Mouse (Mus musculus) embryo, embryonic 10 days (tissue): ENCODE data around the gene Afm.

Experiments used
- DNase-seq: peaks from one replicate; pipeline ENCODE4 v3.0.0-alpha.2; 2015; ENCODE audit warnings: low spot score

Afm gene

GRCm38 (mm10) chr5:90556052-90556451, 37.3 kb downstream of the Afm start:
- no peak for DNase-seq

DNA sequence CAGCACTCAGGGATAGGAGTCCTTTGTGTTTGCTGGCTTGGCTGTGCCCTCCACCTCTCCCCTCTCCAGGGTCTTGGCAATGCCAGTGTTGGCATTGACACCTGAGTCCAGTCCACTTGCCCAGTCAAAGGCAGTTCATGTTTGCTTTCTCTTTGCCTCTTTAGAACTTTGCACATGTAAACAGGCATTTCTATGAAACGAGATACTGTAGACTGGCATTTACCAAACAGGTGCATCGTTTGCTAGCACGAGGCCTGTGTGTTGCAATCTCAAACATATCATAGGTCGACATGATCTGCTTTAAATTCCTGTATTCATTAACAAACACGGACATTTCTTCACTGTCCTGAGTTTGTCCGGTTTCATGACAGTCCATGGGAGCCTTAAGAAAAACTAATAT, 42.0 kb downstream of the Afm start, which contains the start of gene 5830473C10Rik:
5830473C10Rik (plus strand) TSS at position 365 of the 400 bp plus-strand sequence.
- DNase-seq = no peak

GRCm38 (mm10) chr5:90561721-90562275, 43.1 kb downstream of the Afm start:
- DNase-seq = no peak

- DNase-seq = no peak
Measured at GRCm38 (mm10) chr5:90562880-90563279, 44.1 kb downstream of the Afm start.

DNA sequence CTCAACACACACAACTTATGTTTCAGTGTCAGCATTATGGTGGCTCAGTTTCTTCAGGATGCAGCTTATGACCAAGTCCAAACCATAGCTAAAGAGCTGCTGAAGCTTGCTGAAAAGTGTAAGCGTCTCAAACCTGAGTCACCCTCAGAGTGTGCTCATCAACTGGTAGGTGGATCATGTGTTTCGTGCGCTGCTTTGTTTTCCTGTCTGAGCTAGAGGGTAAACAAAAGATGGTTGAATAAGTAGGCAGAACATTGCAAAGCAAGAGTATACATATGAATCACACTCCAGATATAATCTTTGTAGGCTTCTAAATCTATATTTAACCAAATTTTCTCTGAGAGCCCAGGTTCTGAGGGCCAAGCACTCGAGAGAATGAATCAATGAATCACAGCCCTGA, 45.4 kb downstream of the Afm start:
- no peak for DNase-seq

- DNase-seq = no peak
Measured at GRCm38 (mm10) chr5:90565205-90565604, 46.5 kb downstream of the Afm start.

GRCm38 (mm10) chr5:90567788-90568187, 49.1 kb downstream of the Afm start:
- DNase-seq = no peak

DNA sequence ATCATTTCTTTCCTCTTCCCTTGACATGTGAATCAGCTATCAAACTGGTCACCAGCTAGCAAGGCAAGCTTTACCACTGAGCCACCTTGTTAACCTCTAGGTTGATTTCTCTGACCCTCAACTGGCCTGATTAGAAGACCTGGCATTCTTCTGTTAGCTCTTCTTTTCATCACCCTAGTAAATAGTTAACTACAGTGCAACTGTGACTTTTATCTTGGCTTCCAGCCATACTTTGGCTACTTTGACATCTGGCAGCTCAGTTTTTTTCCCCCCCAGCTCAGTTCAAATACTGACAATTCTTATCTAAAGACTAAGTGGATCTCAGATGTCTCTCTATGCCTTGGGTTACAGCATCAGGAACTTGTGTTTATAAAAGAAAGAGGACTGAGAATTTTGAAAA, 49.6 kb downstream of the Afm start:
- no peak for DNase-seq

DNA sequence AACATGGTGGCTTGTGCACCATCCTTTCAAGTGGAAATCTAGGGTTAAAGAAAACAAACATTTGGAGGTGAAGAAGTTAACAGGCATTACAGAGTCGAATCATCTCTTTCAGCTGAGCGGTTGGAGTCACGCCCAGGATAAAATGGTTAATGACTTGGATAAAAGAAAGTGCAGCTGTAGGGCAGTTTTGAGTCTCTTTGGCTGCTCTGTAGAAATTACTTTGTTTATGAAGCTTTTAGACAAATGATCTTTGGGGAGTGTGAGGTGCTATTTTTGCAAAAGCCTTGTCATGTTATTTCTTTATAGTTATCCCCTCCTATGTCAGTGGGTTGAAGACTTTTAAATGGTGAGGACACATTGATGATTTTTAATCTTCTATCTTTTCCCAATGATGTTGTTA, 52.5 kb downstream of the Afm start:
- no peak for DNase-seq

DNA sequence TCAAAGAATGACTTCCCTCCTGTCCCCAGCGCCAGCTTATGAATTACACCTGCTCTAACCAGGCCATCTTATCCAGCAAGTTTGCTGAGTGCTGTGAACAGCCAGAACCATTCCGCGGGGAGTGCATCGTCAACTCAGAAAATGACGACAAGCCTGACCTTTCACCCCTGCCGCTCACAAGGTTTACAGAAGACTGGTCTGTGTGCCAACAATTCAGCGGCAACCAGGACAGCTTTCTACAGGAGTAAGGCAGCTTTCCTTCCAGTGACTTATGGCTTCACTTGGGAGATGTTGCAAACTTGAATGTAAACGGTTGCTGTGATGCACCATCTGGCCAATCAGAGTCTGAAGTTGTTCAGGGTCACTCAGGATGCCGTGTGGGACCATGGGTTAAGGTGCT, 59.0 kb downstream of the Afm start:
- peak; percentile 14 for DNase-seq

DNA sequence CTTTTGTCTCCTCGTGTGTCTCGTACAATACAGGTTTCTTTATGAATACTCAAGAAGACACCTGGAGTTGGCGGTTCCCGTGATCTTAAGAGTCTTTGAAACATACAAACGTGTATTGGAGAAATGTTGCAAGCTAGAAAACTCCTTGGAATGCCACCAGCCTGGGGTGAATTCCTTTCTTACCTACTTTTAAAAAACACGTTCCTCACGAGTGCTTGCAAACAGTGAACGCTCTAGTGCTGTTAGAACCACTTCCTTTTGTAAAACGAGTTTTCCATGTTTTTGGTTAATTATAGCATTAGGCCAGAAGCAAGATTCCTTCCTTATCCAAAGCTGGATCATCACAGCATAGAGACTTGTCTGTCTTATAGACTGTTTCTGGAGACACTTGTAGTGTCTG, 60.8 kb downstream of the Afm start:
- DNase-seq = no peak

DNA sequence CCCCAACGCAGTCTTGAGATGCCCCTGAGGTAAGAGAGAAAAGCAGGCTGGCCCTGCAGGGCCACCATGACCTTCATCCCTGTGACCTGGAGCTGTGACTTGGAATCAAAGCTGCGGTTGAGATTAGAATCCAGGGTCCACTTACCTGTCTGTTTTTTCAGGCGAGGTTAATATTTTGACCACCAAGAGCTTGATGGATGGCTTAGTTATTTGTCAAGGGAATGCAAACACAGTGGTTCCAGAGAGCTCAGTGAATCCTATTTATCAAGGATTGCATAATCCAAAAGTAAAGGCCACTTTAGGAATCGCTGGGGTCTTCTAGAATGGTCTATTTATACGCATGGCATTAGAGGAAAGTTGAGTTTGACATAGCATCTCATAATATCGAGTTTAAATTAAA, 63.4 kb downstream of the Afm start:
- DNase-seq = no peak

DNA sequence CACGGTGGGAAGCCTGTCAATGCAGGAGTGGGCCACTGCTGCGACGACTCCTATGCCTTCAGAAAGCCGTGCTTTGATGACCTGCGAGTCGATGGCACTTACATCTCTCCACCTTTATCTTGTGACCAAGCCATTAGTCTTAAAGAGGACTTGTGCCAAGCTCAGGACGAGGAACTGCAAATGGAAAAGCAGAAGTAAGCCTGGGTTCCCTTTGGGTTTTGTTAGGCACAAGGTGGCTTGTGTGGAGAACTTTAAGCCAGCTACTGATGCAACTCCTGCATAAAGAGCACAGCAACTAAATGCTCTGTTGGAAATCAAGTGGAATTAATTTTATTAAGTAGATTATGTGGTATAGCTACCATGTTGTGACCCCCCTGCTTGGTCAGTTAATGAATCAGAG, 66.1 kb downstream of the Afm start:
- DNase-seq = no peak

- no peak for DNase-seq
Measured at GRCm38 (mm10) chr5:90586511-90586910, 67.8 kb downstream of the Afm start.

GRCm38 (mm10) chr5:90588104-90588503, 69.4 kb downstream of the Afm start:
- no peak for DNase-seq

DNA sequence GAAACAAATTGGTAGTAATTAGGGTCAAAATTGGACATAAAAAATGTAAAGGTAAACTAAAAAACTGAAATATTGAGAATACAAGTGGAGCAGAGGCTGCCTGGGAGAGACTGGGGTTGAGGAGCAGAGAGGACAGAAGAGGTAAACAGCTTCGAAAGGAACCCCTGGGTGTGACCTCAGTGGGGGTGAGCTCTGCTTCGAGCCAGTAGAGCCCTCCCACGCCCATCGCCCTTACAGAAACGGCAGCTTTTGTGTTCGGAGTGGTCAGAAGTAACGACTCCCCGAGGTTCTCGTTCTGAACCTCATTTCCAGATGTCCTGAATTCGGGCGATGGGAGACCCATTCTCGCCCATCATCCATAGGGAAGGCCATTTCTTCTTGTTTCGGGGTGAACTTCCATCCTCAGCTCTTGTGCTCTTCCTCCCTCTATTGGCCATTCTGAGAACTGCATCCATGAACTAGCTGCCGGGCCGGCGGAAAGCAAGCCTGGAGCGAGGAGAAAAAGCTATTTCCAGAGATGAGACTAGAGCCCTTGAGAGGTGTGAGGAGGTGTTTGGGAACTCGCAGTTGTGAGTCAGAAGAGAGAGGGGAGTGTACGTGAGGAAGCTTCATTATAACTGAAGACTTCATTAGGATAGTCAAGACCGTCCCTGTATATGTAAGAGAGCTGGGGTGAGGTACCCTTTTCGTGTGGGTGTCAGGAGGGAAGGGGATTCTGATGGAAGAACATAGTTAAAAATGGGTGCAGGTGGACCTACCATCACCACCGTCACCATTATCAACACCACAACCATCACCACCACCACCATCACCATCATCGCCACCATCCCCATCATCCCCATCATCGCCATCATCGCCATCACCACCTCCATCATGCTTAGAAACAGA, 70.2 kb downstream of the Afm start:
- peak; percentile 90 for DNase-seq

DNA sequence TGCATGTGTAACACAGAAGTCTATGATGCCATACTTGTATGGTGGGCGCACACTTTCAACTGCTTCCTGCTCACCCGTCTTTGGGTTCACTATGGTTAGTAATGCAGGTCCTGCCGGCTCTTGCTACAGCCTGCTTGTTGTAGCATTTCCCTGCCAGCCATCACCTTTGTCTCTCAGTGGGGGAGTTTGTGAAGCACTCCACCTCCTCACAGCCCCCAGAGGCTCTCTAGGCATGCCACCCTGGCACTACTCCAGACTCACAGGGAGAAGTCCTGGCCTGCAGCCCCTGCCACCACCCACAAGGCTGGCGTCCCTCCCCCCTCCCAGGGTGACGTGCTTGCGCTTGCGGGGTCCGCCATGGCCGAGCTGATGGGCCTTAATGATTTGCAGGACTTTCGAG, 71.9 kb downstream of the Afm start:
- no peak for DNase-seq

GRCm38 (mm10) chr5:90591936-90592335, 73.2 kb downstream of the Afm start:
- DNase-seq = no peak

GRCm38 (mm10) chr5:90594945-90595344, 76.2 kb downstream of the Afm start:
- DNase-seq = no peak

- no peak for DNase-seq
Measured at GRCm38 (mm10) chr5:90596155-90596554, 77.4 kb downstream of the Afm start.

GRCm38 (mm10) chr5:90601469-90601868, 82.7 kb downstream of the Afm start:
- DNase-seq = peak; percentile 82
